Mouse (Mus musculus): ENCODE data around the gene Hacd4. TPM values are rescaled to one million over a fixed set of nuclear protein-coding genes. Genes with fewer than 3 reads are reported as not detected.

The Hacd4 gene
- polyA plus RNA-seq, 1 experiment from 2014 or later, result 2.8 TPM

- Histone ChIP-seq H3K36me3 (ENCODE audit: control insufficient read depth, insufficient read depth) (no peaks in the 10 kb centered on the region), H3K4me2 (ENCODE audit: low read length) (no peak overlapping the region), H3K27ac (ENCODE audit: low read length) (no peak overlapping the region), H3K4me3 (replicated peaks; ENCODE audit: low read length) (no peak overlapping the region), H3K9ac (replicated peaks; ENCODE audit: low read depth, low read length) (no peak overlapping the region), H3K9me3 (ENCODE audit: control insufficient read depth, low read length) (no peaks in the 10 kb centered on the region), H3K27me3 (replicated peaks; ENCODE audit: control insufficient read depth, insufficient read depth, low read length) (no peaks in the 10 kb centered on the region), H3K4me1 (replicated peaks; ENCODE audit: control insufficient read depth, insufficient read depth, low read length) (no peaks in the 10 kb centered on the region)
- 73% methylated on average over 8 of the region's 8 CpGs for WGBS
- no peak for ATAC-seq
Observed at GRCm38 (mm10) chr4:88462981-88463646, 24.4 kb upstream of the Hacd4 start.

- Histone ChIP-seq H3K4me2 (ENCODE audit: low read length) (no peak overlapping the region), H3K4me1 (replicated peaks; ENCODE audit: control insufficient read depth, insufficient read depth, low read length) (no peaks in the 10 kb centered on the region), H3K9me3 (ENCODE audit: control insufficient read depth, low read length) (no peaks in the 10 kb centered on the region), H3K4me3 (replicated peaks; ENCODE audit: low read length) (no peak overlapping the region), H3K36me3 (ENCODE audit: control insufficient read depth, insufficient read depth) (no peaks in the 10 kb centered on the region), H3K27ac (ENCODE audit: low read length) (no peak overlapping the region), H3K27me3 (replicated peaks; ENCODE audit: control insufficient read depth, insufficient read depth, low read length) (no peaks in the 10 kb centered on the region), H3K9ac (replicated peaks; ENCODE audit: low read depth, low read length) (no peak overlapping the region)
- no peak for ATAC-seq
- WGBS, result 93% methylated on average over 1 of the region's 1 CpGs
Observed at GRCm38 (mm10) chr4:88462501-88462900, 23.8 kb upstream of the Hacd4 start.

GRCm38 (mm10) chr4:88461315-88461714 lies 22.6 kb upstream of the Hacd4 start:
- H3K4me1 ChIP-seq (replicated peaks; ENCODE audit: control insufficient read depth, insufficient read depth, low read length), result no peaks in the 10 kb centered on the region
- H3K27me3 ChIP-seq (replicated peaks; ENCODE audit: control insufficient read depth, insufficient read depth, low read length), result no peaks in the 10 kb centered on the region
- H3K27ac ChIP-seq (ENCODE audit: low read length), result no peak overlapping the region
- no peak overlapping the region for H3K4me2 ChIP-seq (ENCODE audit: low read length)
- no peak for ATAC-seq
- H3K4me3 ChIP-seq (replicated peaks; ENCODE audit: low read length), result no peak overlapping the region
- no peaks in the 10 kb centered on the region for H3K36me3 ChIP-seq (ENCODE audit: control insufficient read depth, insufficient read depth)
- WGBS, result 76% methylated on average over 2 of the region's 2 CpGs
- no peak overlapping the region for H3K9ac ChIP-seq (replicated peaks; ENCODE audit: low read depth, low read length)
- no peaks in the 10 kb centered on the region for H3K9me3 ChIP-seq (ENCODE audit: control insufficient read depth, low read length)

GRCm38 (mm10) chr4:88458673-88459072 lies 19.9 kb upstream of the Hacd4 start:
- H3K27me3 ChIP-seq (replicated peaks; ENCODE audit: control insufficient read depth, insufficient read depth, low read length), result no peaks in the 10 kb centered on the region
- H3K27ac ChIP-seq (ENCODE audit: low read length), result no peak overlapping the region
- ATAC-seq, result no peak
- no peak overlapping the region for H3K9ac ChIP-seq (replicated peaks; ENCODE audit: low read depth, low read length)
- H3K4me3 ChIP-seq (replicated peaks; ENCODE audit: low read length), result no peak overlapping the region
- H3K4me1 ChIP-seq (replicated peaks; ENCODE audit: control insufficient read depth, insufficient read depth, low read length), result no peaks in the 10 kb centered on the region
- H3K36me3 ChIP-seq (ENCODE audit: control insufficient read depth, insufficient read depth), result no peaks in the 10 kb centered on the region
- 91% methylated on average over 2 of the region's 2 CpGs for WGBS
- no peak overlapping the region for H3K4me2 ChIP-seq (ENCODE audit: low read length)
- no peaks in the 10 kb centered on the region for H3K9me3 ChIP-seq (ENCODE audit: control insufficient read depth, low read length)

GRCm38 (mm10) chr4:88458093-88458492 lies 19.4 kb upstream of the Hacd4 start:
- Histone ChIP-seq H3K36me3 (ENCODE audit: control insufficient read depth, insufficient read depth) (no peaks in the 10 kb centered on the region), H3K4me3 (replicated peaks; ENCODE audit: low read length) (no peak overlapping the region), H3K27ac (ENCODE audit: low read length) (no peak overlapping the region), H3K4me1 (replicated peaks; ENCODE audit: control insufficient read depth, insufficient read depth, low read length) (no peaks in the 10 kb centered on the region), H3K27me3 (replicated peaks; ENCODE audit: control insufficient read depth, insufficient read depth, low read length) (no peaks in the 10 kb centered on the region), H3K9me3 (ENCODE audit: control insufficient read depth, low read length) (no peaks in the 10 kb centered on the region), H3K4me2 (ENCODE audit: low read length) (no peak overlapping the region), H3K9ac (replicated peaks; ENCODE audit: low read depth, low read length) (no peak overlapping the region)
- no peak for ATAC-seq
- 88% methylated on average over 1 of the region's 1 CpGs for WGBS

GRCm38 (mm10) chr4:88450087-88450765 lies 11.5 kb upstream of the Hacd4 start:
- Histone ChIP-seq H3K9ac (replicated peaks; ENCODE audit: low read depth, low read length) (no peak overlapping the region), H3K4me2 (ENCODE audit: low read length) (no peak overlapping the region), H3K36me3 (ENCODE audit: control insufficient read depth, insufficient read depth) (no peaks in the 10 kb centered on the region), H3K27ac (ENCODE audit: low read length) (no peak overlapping the region), H3K9me3 (ENCODE audit: control insufficient read depth, low read length) (no peaks in the 10 kb centered on the region), H3K4me1 (replicated peaks; ENCODE audit: control insufficient read depth, insufficient read depth, low read length) (no peaks in the 10 kb centered on the region), H3K27me3 (replicated peaks; ENCODE audit: control insufficient read depth, insufficient read depth, low read length) (no peaks in the 10 kb centered on the region), H3K4me3 (replicated peaks; ENCODE audit: low read length) (no peak overlapping the region)
- no peak for ATAC-seq
- 96% methylated on average over 1 of the region's 1 CpGs for WGBS

GRCm38 (mm10) chr4:88448976-88449375 lies 10.2 kb upstream of the Hacd4 start:
- 88% methylated on average over 2 of the region's 2 CpGs for WGBS
- ATAC-seq, result no peak
- Histone ChIP-seq H3K4me1 (replicated peaks; ENCODE audit: control insufficient read depth, insufficient read depth, low read length) (no peaks in the 10 kb centered on the region), H3K9ac (replicated peaks; ENCODE audit: low read depth, low read length) (no peak overlapping the region), H3K4me2 (ENCODE audit: low read length) (no peak overlapping the region), H3K4me3 (replicated peaks; ENCODE audit: low read length) (no peak overlapping the region), H3K27ac (ENCODE audit: low read length) (no peak overlapping the region), H3K9me3 (ENCODE audit: control insufficient read depth, low read length) (no peaks in the 10 kb centered on the region), H3K27me3 (replicated peaks; ENCODE audit: control insufficient read depth, insufficient read depth, low read length) (no peaks in the 10 kb centered on the region), H3K36me3 (ENCODE audit: control insufficient read depth, insufficient read depth) (no peaks in the 10 kb centered on the region)

- no peak overlapping the region for H3K4me2 ChIP-seq (ENCODE audit: low read length)
- H3K4me1 ChIP-seq (replicated peaks; ENCODE audit: control insufficient read depth, insufficient read depth, low read length), result peaks cover 9% of the 10 kb centered on the region
- no peak overlapping the region for H3K9ac ChIP-seq (replicated peaks; ENCODE audit: low read depth, low read length)
- H3K27ac ChIP-seq (ENCODE audit: low read length), result no peak overlapping the region
- no peaks in the 10 kb centered on the region for H3K36me3 ChIP-seq (ENCODE audit: control insufficient read depth, insufficient read depth)
- ATAC-seq, result no peak
- H3K9me3 ChIP-seq (ENCODE audit: control insufficient read depth, low read length), result no peaks in the 10 kb centered on the region
- 92% methylated on average over 7 of the region's 7 CpGs for WGBS
- H3K27me3 ChIP-seq (replicated peaks; ENCODE audit: control insufficient read depth, insufficient read depth, low read length), result no peaks in the 10 kb centered on the region
- H3K4me3 ChIP-seq (replicated peaks; ENCODE audit: low read length), result no peak overlapping the region
Observed at GRCm38 (mm10) chr4:88440814-88441213, 2.1 kb upstream of the Hacd4 start.

- Histone ChIP-seq H3K4me1 (replicated peaks; ENCODE audit: control insufficient read depth, insufficient read depth, low read length) (peaks cover 9% of the 10 kb centered on the region), H3K27me3 (replicated peaks; ENCODE audit: control insufficient read depth, insufficient read depth, low read length) (no peaks in the 10 kb centered on the region), H3K9me3 (ENCODE audit: control insufficient read depth, low read length) (no peaks in the 10 kb centered on the region), H3K4me2 (ENCODE audit: low read length) (no peak overlapping the region), H3K9ac (replicated peaks; ENCODE audit: low read depth, low read length) (no peak overlapping the region), H3K4me3 (replicated peaks; ENCODE audit: low read length) (no peak overlapping the region), H3K36me3 (ENCODE audit: control insufficient read depth, insufficient read depth) (no peaks in the 10 kb centered on the region), H3K27ac (ENCODE audit: low read length) (no peak overlapping the region)
- no peak for ATAC-seq
- 78% methylated on average over 6 of the region's 6 CpGs for WGBS
Observed at GRCm38 (mm10) chr4:88439669-88440123, 968 bp upstream of the Hacd4 start.
